Mouse (Mus musculus) heart, adult 8-10 months (tissue): Measurements from ENCODE around the gene Cnot6. TPM values are rescaled to one million over a fixed set of nuclear protein-coding genes. Genes with fewer than 3 reads are reported as not detected.

Experiments
- DNase-seq: peaks from one replicate; pipeline ENCODE4 v3.0.0; 2022; ENCODE audit warnings: low spot score
- total RNA-seq, 4 experiments: library from RNA; stranded (reverse); gene quantifications; 2 replicates each; pipeline ENCODE4 v1.2.4; 2022

Gene Cnot6
- 10 to 100 TPM; 18.1 to 21.6 (median 20.2) TPM for total RNA-seq

DNA sequence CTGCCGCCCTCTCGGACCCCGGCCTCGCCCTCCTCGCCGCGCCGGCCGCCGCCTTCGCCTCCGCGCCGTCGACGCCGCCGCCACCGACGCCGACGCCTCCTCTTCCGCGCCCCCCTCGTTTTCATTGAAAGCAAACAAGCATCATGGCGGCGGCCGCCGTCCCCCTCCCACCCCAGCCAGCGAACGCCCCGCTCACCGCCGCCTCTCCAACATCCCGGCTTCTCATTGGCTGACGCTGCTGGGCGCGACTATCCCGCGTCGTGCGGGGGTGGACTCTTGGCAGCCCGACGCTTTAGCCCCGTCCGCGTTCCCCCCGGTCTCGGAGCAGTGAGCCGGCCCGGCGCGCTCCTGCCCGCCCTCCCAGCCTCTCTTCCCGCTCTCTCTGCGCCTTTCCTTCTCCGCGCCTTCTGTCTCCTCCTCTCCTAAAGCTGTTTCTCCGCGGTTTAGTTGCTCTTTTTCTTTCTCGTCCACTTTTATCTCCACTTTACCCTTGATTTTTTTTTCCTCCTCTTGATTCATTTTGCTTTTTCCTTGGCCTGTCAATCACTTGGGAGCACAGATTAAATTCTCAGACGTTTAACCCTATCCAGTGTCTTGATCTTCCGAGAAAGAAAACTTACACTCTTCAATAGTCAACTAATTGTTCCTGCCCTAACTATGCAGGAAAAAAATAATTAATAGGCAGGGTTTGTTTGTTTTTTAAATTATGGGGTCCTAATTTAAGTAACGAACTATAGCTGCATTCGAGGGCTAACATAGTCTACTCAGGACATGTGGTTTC lies at the start of gene Cnot6:
Cnot6 (minus strand) TSS at position 169 of the 781 bp plus-strand sequence.
- DNase-seq, result peak; percentile 97

DNA sequence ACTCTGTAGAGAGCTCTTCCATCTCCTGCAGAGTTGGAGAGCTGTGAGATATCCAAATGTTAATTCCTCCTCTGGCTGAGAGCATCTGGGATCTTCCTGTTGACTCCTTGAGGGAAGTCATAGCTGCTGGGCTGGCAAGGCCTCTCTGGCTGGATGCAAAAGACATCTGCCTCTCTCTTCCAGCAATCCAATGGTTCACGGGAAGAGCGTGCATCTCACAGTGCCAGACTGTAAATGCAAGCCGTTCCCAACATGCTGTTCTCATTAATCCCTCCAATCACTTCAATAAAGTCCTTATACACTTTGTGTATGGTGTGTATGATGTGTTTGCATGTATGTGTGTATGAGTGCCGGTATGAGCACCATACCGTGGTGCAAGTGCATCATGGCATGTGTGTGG lies 48.6 kb upstream of the Cnot6 start:
- DNase-seq, result no peak

GRCm38 (mm10) chr11:49758096-49758495 lies 45.6 kb upstream of the Cnot6 start:
- no peak for DNase-seq

- DNase-seq, result peak; percentile 72
Observed at GRCm38 (mm10) chr11:49754958-49755665, 42.6 kb upstream of the Cnot6 start.

- no peak for DNase-seq
Observed at GRCm38 (mm10) chr11:49746756-49747155, 34.2 kb upstream of the Cnot6 start.

- DNase-seq, result no peak
Observed at GRCm38 (mm10) chr11:49745839-49746238, 33.3 kb upstream of the Cnot6 start.

DNA sequence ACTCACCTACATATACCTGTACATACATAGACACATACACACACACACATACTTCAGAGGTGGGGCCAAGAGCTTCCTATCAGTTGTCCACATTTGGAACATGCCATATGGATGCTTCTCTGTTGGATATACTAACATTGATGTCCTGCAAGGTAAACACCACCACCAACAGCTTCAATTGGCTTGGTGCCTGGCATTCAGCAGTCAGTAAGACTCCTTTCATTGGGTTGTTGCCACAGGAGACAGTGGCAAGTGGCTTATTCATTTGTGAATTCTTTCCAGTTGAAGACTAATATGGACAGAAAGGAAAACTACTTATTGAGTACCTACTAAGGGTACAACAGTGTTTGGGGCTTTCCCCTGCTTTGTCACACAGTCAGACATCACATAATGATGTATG lies 32.5 kb upstream of the Cnot6 start:
- no peak for DNase-seq

DNA sequence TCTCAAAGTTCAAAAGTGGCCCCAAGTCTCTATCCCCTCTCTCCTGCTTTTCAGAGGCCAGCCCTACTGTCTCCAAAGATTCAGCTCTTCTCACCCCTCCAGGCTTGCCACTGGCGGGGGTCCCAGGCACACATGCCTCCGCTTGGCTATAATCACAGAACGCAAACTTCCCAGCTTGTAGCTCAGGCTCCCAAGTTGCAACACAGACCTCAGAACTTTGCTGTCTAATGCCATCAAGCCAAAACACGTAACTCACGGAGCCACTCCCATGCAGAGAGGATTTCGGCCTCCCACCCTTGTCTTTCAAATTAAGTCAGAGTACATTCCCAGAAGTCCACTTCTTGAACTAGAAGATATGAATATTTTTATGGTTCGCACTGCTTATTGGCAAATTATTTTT lies 31.1 kb upstream of the Cnot6 start:
- no peak for DNase-seq

GRCm38 (mm10) chr11:49742248-49742647 lies 29.7 kb upstream of the Cnot6 start:
- no peak for DNase-seq

GRCm38 (mm10) chr11:49739776-49740175 lies 27.3 kb upstream of the Cnot6 start:
- no peak for DNase-seq

- no peak for DNase-seq
Observed at GRCm38 (mm10) chr11:49738659-49739406, 26.3 kb upstream of the Cnot6 start.

DNA sequence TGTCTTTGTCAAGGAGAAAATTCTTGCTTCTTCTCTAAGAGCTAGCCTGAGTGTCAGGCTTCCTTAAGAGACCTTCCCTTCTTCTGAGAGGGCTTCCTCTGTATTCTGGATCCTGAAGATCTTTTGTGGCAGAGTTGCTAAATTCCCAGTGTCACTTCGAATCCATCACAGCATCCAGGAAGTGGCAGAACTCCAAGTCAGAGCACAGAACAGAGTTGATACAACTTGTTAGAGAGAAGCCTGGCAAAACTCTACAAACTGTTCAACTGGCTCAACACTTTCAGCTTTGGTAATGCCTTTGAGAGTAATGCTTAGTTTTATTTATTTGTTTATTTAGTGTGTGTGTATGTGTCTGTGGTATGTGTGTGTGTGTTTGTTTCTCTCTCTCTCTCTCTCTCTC lies 25.1 kb upstream of the Cnot6 start:
- no peak for DNase-seq

GRCm38 (mm10) chr11:49734771-49735170 lies 22.2 kb upstream of the Cnot6 start:
- DNase-seq, result no peak

DNA sequence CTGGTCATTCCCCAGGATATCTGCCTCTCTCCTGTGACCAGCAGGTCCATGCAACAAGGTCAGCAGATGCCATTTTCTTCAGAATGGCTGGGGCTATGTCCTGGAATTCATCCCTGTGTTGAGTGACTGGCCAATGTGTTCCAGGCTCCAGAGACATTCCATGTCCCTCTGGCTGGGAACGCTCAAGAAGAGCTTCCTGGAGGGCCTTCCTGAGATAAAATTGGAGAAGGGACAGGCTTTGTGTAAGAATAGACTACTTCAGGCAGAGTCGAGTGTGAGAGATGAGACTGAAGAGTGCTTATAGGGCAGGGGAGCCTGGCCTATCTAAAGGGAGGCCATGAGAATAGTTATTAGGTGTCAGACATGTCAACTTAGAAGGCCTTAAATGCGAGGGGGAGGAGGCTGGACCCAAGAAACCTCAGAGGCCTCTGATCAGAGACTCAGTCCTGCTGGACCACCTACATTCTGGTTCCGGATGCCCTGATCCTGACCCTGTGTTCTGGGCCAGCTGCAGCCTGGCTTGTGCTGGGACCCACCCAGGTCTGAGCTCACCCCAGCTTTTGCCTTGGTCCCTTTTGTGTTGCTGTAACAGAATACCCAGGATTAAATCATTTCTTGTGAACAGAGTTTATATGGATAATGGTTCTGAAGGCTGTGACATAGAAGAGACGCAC lies 17.9 kb upstream of the Cnot6 start:
- DNase-seq, result peak; percentile 31

- DNase-seq, result peak; percentile 57
Observed at GRCm38 (mm10) chr11:49727877-49728276, 15.4 kb upstream of the Cnot6 start.

DNA sequence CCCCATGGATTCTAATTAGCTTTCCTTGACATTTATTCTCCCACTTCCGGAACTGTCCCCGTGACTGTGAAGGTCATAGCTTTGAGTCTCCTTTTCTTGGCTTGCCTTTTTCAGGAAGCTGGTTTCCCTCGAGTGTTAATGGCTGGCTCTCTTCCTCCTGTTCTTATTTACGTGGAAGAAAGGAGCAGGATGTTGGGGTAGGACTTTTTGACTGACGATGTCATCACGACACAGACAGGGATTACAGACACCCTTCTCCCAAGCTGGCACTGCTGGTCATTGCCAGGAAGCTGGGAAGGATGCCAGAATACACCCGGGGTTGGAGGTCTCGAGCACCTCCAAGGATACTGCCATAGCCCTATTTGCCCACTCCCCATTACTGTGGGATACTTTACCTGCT lies 14.3 kb upstream of the Cnot6 start:
- no peak for DNase-seq

- no peak for DNase-seq
Observed at GRCm38 (mm10) chr11:49724676-49725075, 12.2 kb upstream of the Cnot6 start.

- DNase-seq, result no peak
Observed at GRCm38 (mm10) chr11:49723281-49723680, 10.8 kb upstream of the Cnot6 start.

- DNase-seq, result no peak
Observed at GRCm38 (mm10) chr11:49722692-49723091, 10.2 kb upstream of the Cnot6 start.

- DNase-seq, result no peak
Observed at GRCm38 (mm10) chr11:49721358-49721757, 8.8 kb upstream of the Cnot6 start.

GRCm38 (mm10) chr11:49719466-49720151 lies 7.1 kb upstream of the Cnot6 start:
- DNase-seq, result no peak
